Mouse (Mus musculus) limb, embryonic 11.5 days (tissue): ENCODE measurements around the gene Dmrtc1a. TPM values are rescaled to one million over a fixed set of nuclear protein-coding genes. Genes with fewer than 3 reads are reported as not detected.
"Not testable (repeated sequence)": the region's sequence is repeated elsewhere in the genome, so short reads cannot be mapped to it uniquely, and the experiment has no call there.

ENCODE experiments used
- ATAC-seq: fragments of 200-750 bp; cut with Nextera tagmentation; 2 replicates; pipeline ENCODE4 v1.8.0; 2017; ENCODE audit warnings: low read depth; ENCODE audit not compliant: insufficient number of reproducible peaks, low FRiP score, low TSS enrichment
- DNase-seq: peaks from one replicate; pipeline ENCODE4 v3.0.0-alpha.2; 2015; ENCODE audit warnings: low spot score
- H3K27ac ChIP-seq: fragments of 300-500 bp; sonication (generic); replicated peaks from 2 replicates; pipeline ENCODE4 v1.5.1; 2014; ENCODE audit warnings: low read depth, mild to moderate bottlenecking, low read length
- H3K27me3 ChIP-seq: fragments of 300-500 bp; sonication (generic); 2 replicates; pipeline ENCODE4 v1.6.1; 2014; ENCODE audit warnings: mild to moderate bottlenecking, low read length, mixed read lengths; ENCODE audit not compliant: control insufficient read depth, insufficient read depth
- H3K36me3 ChIP-seq: fragments of 300-500 bp; sonication (generic); 2 replicates; pipeline ENCODE4 v1.6.1; 2014; ENCODE audit warnings: mild to moderate bottlenecking, low read length, moderate library complexity, mixed read lengths; ENCODE audit not compliant: control insufficient read depth, insufficient read depth
- H3K4me1 ChIP-seq: fragments of 300-500 bp; sonication (generic); 2 replicates; pipeline ENCODE4 v1.6.1; 2014; ENCODE audit warnings: low read length, mixed read lengths; ENCODE audit not compliant: control insufficient read depth, insufficient read depth
- H3K4me2 ChIP-seq: fragments of 300-500 bp; sonication (generic); 2 replicates; pipeline ENCODE4 v1.6.1; 2014; ENCODE audit warnings: low read depth, mild to moderate bottlenecking, moderate library complexity; ENCODE audit not compliant: severe bottlenecking
- H3K4me3 ChIP-seq: fragments of 300-500 bp; sonication (generic); 2 replicates; pipeline ENCODE4 v1.5.1; 2014; ENCODE audit warnings: low read depth, low read length
- H3K9ac ChIP-seq: fragments of 300-500 bp; sonication (generic); 2 replicates; pipeline ENCODE4 v1.6.1; 2014; ENCODE audit warnings: mild to moderate bottlenecking, low read length
- H3K9me3 ChIP-seq: fragments of 300-500 bp; sonication (generic); 2 replicates; pipeline ENCODE4 v1.6.1; 2016; ENCODE audit warnings: low read length; ENCODE audit not compliant: control insufficient read depth
- WGBS: fragments of 180-500 bp; shearing (Covaris S2); extraction: QIAGEN DNeasy Blood & Tissue Kit; methylation state at CpG from one replicate; pipeline ENCODE4 v1.1.7; 2014; 5-methylcytosine and 5-hydroxymethylcytosine counted together
- polyA plus RNA-seq: library from polyadenylated mRNA; unstranded; fragments of >200 nt; fragmentation: Nextera tagmentation; extraction: Ambion mirVana; gene quantifications from 2 replicates; pipeline ENCODE4 v1.2.1, GENCODE M21; 2014

Gene Dmrtc1a
- polyA plus RNA-seq, 1 experiment from 2014 or later = not detected

DNA sequence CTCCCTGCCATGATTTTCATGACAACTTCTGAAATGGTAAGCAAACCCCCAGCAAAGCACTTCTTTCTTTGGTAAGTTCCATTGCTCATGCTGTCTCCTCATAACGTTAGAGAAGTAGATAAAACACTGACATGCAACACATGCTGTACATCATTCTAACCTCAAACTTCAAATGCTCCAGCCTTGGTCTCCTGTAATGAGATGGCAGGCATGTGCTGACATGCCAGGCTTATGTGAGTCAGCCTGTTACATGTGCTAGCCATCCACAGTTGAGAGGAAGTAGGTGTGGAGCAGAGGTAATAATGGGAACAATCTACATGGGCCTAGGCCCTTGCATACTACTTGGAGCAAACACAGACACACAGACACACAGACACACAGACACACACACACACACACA is 6.3 kb upstream of the Dmrtc1a start:
- not testable (repeated sequence) for H3K36me3 ChIP-seq, H3K27me3 ChIP-seq, H3K4me1 ChIP-seq, H3K4me3 ChIP-seq, H3K9ac ChIP-seq, H3K4me2 ChIP-seq, H3K27ac ChIP-seq, H3K9me3 ChIP-seq, DNase-seq, ATAC-seq
- 69% methylated on average over 1 of the region's 1 CpGs for WGBS

GRCm38 (mm10) chrX:102867871-102868270 is 40.6 kb downstream of the Dmrtc1a start, which contains the start of gene 1700031F05Rik:
TSS of gene 1700031F05Rik (minus strand) at chrX:102867971.
- ATAC-seq = no peak

DNA sequence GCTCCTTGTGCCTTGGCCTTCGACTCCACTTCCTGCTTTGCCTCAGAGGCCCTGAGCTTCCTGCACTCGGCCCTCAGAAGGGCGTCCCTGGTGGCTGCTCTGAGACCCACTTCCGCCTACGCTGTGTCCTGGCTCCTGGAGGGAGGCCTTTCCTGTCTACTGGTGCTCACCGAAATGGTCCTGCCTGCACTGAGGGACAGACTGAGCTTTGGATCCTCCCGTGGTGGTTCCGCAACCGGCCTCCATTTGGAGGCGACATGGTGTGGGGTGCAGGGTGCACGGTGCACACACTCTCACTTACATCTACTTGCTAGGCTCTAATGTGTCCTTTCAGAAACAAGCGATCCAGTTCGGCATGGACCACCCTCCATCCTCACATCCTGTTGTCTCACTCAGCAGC is 54.0 kb downstream of the Dmrtc1a start, which contains the start of gene Dmrtc1c2:
Dmrtc1c2 (minus strand) TSS at position 101 of the 400 bp plus-strand sequence.
- H3K4me3 ChIP-seq, H3K36me3 ChIP-seq, H3K4me1 ChIP-seq, H3K9me3 ChIP-seq, ATAC-seq, H3K27me3 ChIP-seq, H3K4me2 ChIP-seq, H3K9ac ChIP-seq, H3K27ac ChIP-seq, DNase-seq: not testable (repeated sequence)
- WGBS = 94% methylated on average over 2 of the region's 13 CpGs

More at GRCm38 (mm10) chrX:102867871-102868270, 40.6 kb downstream of the Dmrtc1a start, which contains the start of gene 1700031F05Rik:
- H3K4me3 ChIP-seq = no peak within 1 kb of the TSS
- no peaks in the 10 kb centered on the region for H3K27me3 ChIP-seq
- no peaks in the 10 kb centered on the region for H3K4me1 ChIP-seq
- no peaks in the 10 kb centered on the region for H3K36me3 ChIP-seq
- 87% methylated on average over 6 of the region's 6 CpGs for WGBS
- H3K27ac ChIP-seq = no peak within 1 kb of the TSS
- DNase-seq = no peak
- no peak within 1 kb of the TSS for H3K9ac ChIP-seq
- H3K4me2 ChIP-seq = no peak within 1 kb of the TSS
- H3K9me3 ChIP-seq = no peaks in the 10 kb centered on the region

Other genes with a start within 250 kb of the Dmrtc1a start
- gene Gm3880, start 221.7 kb downstream of the Dmrtc1a start, polyA plus RNA-seq = not detected in 2 replicates
- gene Gm9112, start 201.1 kb downstream of the Dmrtc1a start, polyA plus RNA-seq = not detected in 2 replicates
- not detected in 2 replicates for gene Dmrtc1b, start 200.8 kb downstream of the Dmrtc1a start, polyA plus RNA-seq
- gene Dmrtc1c1, start 105.7 kb downstream of the Dmrtc1a start, polyA plus RNA-seq = not detected in 2 replicates
- gene Dmrtc1c2, start 54.1 kb downstream of the Dmrtc1a start, polyA plus RNA-seq = not detected in 2 replicates
- gene 1700031F05Rik, start 40.7 kb downstream of the Dmrtc1a start, polyA plus RNA-seq = not detected in 2 replicates
- gene 1700011M02Rik, start 218 bp upstream of the Dmrtc1a start, polyA plus RNA-seq = not detected in 2 replicates
- gene 1700018G05Rik, start 19.7 kb upstream of the Dmrtc1a start, polyA plus RNA-seq = not detected in 2 replicates